Mouse (Mus musculus) c-Kit-positive CD71-negative TER-119-negative erythroid progenitor cells, embryonic 14.5 days (primary cell): ENCODE data around the gene Mettl27.
A peak's percentile ranks its signal among the peaks of the same experiment; 100 is the strongest.

ENCODE experiments used
- DNase-seq: peaks from one replicate; pipeline ENCODE4 v3.0.0-alpha.2; 2013; ENCODE audit warnings: low read depth

Mettl27 gene

DNA sequence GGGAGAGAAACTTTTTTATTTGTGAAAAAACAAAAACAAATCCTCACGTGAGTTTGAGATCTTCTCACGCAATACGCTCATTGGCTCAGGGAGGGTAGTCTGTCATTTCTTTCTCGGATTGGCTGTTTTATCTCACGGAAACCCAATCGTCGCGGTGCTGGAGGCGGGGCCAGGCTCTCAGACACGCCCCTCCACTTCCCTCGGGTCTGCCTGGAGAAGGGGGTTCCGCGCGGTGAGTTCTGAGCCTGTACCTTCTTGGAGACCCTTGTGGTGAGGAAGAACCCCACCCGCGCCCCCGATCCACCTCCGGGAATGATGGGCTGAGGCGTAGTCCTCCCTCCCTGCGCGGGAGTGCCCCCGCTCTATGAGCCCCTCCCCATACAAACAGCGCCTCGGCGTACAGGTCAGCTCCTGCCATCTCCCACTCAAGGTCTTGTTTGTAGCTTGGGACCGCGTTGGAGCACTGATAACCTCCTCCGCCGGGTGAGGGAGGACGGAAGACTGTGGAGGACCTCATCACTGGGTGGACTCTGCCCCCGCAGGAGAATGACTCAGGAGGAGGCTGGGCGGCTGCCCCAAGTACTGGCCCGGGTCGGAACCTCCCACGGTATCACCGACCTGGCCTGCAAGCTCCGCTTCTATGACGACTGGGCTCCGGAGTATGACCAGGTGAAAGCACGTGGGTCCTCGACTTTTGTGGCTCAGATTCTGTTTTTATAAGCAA lies at the start of gene Mettl27:
Gene Mettl27, plus strand, starts transcription at position 190 of the 724 bp plus-strand sequence.
- DNase-seq = peak; percentile 79

DNA sequence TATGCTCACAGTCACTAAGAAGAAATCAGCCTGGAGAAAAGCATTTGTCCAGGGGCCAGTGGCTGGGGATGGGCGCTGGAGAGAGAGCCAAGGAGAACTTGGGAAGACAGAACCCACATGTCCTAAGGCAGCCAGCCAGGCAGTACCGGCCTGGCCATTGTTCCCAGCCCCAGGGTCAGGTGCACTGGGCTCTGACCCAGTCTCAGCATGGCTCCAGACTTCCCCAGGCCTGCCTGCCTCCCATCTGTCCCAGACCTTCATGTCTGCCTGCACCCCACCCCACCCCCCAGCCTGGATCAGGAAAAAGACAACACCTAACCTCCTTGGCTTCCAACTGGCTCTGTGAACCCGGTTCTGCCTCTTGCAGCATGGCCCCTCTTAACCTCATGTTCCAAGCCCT lies 49.1 kb upstream of the Mettl27 start:
- no peak for DNase-seq

DNA sequence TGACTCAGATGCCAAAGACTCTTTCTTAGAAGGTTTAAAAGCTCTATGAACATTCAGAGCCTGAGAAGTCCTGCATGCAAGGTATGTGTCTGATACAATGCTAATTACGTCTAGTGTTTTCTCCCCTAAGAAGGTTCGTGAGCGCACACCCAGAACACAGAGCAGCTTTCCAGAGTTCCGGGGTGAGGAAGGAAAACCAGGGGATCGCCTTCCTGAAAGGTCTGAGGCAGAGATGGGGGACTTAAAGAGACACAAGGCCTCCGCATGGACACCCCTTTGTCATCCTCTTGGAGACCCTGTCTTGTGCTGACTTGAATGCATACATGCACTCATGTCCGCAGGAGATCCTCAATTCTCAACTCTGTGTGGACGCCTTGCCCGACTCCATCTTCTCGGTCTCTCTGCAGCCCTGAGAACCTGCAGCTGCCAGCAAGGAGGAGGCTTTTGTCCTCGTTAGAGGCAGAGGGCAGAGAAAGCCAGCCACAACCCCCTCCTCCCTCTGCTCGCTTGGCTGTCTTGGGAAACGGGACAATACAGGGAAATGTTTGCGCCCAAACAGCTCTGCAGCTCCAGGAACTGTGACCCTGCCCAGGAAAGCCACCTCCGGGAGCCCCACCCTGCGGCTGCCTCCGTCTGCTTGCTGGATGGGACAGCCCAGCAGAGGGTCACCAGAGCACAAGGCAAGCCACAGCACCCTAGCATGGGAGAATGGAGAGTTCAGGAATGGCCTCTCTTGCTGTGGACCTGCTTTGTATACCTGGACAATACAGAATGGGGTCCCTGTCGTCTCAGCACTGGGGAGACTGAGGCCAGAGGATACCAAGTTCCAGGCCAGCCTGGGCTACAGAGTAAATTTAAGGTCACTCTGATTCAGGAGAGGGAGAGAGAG lies 44.5 kb upstream of the Mettl27 start:
- no peak for DNase-seq

DNA sequence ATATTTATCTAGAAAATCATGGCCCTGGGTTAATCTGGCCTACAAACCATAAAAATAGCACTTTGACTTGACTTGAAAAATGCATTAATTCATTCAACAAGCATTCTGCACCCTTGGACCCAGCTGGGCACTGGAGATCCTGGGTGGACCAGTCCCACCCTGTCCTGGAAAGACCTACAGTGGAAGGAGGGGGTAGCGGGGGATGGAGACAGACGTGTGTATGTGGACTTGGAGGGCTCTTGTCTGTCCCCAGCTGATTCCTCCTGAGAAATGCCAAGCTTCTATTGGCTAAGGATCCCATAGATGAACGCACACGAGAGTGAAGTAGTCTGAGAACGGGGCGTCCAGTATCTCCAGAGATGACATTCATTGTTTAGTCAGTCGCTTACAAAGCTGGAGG lies 43.7 kb upstream of the Mettl27 start:
- no peak for DNase-seq

DNA sequence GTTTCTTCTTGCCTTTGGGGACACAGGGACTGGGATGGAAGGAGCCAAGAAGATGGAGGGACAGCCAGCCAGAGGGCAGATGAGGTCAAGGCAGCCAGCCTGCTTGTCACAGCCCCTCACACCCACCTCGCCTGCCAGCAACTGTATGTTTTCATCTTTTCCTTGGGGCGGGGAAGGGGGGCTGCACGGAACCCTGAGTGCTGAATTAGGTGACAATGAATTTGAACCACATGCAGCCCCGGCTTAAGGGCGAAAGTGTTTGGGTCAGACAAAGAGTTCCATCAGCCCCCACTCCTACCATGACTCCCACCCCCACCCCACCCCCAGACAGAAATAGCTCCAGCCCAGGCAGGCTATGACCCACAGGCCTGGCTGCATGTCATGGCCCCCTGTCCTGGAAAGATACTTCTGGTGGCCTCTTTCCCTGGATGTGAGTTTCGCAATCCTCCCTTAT lies 41.5 kb upstream of the Mettl27 start:
- no peak for DNase-seq

DNA sequence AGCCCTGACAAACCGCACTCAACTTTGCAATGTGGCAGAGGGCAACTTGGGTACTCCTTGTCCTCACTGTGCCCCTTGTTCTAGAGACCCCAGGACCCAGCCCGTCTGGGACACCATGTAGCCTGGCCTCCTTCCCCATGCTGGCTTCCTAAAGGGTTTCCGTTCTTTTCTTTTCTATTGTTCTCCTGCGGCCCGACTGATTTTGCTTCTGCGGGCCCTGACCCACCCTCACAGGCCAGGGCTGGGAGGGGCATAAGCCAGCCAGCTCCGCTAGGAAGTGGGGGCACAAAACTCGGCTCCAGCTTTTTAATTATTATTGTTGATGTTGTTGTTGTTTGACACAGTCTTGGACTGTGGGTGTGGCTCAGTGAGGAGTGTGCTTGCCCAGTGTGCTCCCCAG lies 40.6 kb upstream of the Mettl27 start:
- DNase-seq = no peak

DNA sequence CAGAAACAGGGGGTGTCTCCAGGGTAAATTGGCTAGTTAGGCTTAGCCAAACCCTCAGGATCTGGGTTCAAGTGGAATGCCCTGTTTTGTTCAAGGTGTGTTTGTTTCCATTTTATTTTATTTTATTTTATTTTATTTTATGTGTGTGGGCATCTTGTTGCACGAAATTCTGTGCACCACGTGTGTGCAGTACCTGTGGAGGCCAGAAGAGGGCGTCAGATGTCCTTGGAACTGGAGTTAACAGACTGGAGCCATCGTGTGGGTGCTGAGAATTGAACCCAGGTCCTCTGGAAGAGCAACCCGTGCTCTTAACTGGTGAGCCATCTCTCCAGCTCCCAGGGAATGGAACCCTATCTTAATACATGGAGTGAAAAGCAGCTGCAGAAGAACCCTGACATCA lies 39.5 kb upstream of the Mettl27 start:
- no peak for DNase-seq

DNA sequence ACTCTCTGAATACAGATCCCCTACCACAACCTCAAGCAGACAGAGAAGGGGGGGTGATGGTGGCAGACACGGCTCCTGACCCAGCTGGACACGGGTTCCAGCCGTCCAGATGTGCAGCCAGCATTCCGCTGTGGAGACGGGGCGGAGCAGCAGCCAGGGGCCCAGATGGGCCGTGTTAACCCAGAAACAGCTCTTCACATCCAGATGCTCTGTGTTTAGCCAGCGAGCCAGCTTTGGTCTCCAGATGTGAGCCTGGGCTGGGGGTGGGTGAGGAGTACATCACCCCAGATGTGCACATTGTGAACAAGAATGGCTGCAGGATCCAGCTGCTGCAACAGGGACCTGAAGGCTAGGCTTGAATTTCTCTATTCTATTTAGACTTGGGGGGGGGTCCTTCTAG lies 36.9 kb upstream of the Mettl27 start:
- DNase-seq = no peak

DNA sequence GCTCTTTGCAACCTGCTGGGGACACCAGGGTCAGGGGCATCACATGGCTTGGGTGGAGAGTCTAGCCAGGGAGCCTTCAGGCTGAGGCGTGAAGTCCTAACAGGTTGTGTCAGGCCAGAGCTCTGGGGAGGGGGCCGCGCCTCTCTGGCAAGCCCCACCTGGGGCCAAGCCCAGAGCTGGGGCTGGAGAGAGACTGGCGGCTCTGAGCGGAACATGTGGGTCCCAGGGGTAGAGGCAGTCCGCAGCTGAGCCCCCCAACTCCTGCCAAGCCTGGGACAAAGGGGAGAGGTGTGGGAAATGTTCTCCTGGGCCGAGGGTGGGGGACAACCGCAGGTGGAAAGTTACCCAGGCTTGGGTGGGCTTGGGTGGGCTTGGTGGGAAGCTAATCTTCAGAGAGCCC lies 35.2 kb upstream of the Mettl27 start:
- DNase-seq = no peak

DNA sequence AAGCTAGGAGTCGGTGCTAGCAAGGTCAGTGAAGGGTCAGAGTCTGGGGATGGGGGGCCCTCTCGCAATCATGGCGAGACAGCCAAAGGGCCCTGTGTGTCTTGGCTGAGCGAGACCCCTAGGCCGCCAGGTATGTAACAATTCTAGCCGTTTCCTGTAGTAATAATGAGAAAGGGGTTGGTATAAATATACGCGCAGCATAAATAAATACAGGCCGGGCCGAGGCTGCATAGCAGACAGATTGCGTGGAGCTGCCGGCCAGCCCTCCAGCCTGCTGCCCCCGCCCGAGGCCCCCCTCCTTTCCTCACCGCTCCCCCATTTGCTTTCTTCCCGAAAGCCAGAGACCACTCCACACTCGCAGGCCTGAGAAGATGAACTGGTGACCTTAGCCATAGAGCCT lies 34.6 kb upstream of the Mettl27 start:
- DNase-seq = no peak

DNA sequence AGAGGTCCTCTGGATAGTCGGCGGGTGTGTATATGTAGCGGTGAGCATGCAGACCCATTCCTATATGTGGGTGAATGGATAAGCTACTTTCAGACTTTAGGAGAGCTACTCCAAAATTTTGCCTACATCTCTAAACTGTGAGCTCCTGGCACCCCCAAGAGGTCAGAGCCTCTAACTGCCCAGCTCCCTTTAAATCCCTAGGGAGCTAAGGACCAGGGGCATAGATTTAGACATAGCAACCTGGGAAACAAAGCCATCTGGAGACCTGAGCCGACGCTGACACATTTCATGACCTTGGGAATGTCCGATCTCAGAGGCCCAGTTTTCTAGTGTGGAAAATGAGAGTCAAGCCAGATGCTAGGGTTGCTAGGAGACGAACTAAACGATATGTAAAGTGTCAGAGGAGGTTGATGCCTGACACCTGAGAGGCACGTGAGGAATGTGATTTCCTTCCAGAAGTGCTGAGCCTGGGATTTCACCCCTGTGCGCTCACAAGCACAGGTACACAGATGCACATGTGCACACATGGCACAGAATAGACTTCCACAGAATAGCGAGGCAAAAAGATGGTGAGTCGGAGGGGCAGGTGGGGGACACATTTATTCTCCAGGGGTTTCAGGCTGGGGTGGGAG lies 31.0 kb upstream of the Mettl27 start:
- DNase-seq = no peak

DNA sequence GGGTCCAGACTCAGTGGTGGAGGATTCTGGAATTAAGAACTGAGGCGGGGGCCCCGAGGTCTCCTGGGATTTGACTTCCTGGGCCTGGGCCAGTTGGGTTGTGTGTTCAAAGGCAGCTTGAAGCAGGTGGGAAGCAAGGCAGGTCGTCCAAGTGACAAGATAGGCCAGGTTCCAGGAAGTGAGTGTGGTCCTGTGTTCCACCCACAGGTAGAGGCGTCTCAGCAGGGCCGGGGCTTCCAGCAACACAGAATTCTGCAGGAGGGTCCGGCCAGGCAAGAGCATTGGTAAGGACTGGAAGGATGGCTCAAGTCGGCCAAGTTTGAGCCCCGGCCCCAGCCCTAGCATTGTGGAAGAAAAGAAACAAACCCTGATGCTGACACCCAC lies 30.5 kb upstream of the Mettl27 start:
- DNase-seq = no peak

DNA sequence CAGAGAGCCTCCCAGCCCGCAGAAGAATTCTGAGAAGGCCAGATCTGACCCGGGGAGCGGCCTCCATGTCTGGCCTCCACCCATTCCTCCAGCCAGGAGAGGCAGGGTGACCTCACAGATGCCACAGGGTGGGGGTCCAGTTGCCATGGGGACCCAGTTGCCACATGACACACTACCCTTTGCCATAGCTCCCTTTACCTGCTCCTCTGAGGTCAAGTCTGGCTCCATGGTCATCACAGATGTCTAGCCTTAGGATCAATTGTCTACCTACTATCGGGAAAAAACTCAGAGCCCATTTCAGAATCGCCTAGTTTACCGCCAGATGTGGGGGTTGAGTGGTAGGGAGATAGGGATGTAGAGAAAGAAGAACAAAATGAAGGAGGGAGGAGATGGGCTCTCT lies 25.5 kb upstream of the Mettl27 start, which contains the start of gene Tmem270:
Gene Tmem270, minus strand, starts transcription at position 101 of the 400 bp plus-strand sequence.
- no peak for DNase-seq

DNA sequence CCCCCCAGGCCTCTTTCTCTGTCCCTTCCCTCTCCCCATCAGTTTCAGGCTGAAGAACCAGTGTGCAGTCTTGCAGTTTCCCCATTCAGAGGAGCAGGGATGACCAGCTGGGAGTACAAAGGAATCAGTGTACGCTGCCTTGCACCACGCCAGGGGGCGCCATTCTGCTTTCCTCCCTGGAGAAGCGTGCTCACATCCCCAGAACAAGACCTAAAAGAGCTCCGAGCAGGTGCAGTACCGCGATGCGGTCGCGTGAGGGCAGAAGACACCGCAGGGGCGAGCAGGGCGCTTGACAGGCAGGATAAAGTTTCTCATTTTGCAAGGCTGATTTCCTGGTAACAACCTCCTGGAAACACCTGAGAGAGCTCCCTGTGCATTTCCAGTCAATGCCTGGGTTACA lies 25.0 kb upstream of the Mettl27 start:
- peak; percentile 84 for DNase-seq

DNA sequence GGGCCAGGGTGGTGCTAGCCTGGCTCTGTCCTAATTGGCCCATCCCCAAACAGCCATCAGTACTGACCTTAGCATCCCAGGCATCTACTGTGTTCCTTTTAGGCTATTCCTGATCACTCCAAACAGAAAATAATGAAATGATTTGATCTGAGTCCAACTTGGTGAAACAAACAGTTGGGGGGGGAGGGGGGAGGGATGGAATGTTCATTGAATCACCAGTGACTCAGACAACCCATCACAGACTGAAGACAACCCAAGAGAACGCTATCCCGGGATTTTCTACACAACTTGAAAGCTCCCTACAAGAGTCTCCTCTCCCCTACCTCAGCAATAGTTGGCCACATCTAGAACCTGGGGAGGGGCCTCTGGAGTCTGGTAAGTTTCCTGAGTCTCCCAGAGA lies 20.3 kb upstream of the Mettl27 start:
- no peak for DNase-seq

DNA sequence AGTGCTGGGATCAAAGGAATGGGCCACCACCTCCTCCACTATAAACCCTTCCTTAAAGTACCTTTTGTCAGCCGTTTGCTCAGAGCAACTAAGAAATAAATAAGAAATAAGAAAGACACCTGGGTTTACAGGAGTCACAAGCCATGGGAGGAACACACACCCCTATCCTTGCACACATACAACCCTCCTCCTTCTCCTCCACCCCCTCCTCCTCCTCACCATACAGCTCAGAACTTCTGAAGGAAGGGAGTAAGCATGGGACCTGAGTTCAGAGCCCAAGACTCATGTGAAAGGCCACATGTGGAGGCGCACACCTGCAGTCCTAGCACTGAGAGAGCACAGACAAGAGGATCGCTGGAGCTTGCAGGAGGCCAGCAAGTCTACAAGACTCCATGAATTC lies 18.8 kb upstream of the Mettl27 start:
- no peak for DNase-seq

DNA sequence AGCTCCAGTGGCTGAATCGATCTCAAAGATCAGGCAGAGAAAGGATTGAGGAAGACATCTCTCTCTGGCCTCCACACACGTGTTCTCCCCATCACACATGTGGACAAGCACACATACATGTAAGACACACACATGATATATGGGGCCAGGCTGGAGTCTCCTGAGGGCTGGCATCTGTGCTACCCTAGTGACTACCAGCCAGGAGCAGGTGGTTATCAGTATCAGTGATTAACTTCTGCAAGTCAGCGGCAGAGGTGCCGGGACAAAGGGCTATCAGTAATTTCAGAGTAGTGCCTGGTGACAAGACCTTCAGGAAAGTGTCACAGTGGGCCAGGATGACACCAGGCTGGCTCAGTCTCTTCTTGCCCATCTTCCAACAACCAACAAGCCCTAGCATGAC lies 18.4 kb upstream of the Mettl27 start:
- DNase-seq = peak; percentile 32

DNA sequence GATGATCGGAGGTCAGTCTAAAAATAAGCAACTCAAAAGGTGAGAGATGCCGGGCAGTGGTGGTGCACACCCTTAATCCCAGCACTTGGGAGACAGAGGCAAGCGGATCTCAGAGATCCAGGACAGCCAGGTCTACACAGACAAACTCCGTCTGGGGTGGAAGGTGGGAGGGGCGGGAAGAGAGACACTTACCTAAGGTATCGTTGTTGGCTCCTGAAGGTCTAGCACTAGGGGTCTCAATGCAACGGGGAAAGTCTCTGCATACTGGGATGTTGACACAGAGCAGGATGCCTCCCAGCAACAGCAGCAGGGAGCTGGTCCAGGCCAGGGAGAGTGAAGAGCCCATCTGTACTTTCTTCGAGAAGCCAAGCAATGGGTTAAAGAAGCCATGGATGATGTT lies 17.7 kb upstream of the Mettl27 start:
- no peak for DNase-seq

DNA sequence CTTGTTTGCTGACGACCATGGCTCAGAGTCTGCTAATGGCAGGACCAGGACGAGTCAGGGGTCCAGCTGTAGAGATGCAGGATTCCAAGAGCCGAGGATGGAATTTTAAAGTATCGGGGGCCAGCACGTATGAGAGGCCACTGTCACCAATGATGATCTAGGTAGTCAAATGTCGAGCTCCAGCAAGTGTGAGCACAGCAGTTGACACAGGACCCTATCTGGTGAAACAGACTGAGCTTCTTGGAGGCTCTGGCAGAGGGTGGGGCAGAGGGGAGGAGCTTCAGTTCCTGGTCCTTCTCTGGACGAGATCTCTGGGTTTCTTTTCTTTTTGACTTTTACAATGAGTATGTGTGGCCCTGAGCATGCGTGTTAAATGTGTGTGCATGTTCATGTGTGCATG lies 16.9 kb upstream of the Mettl27 start, which contains the start of gene Cldn13:
Gene Cldn13, minus strand, starts transcription at position 216 of the 400 bp plus-strand sequence.
- no peak for DNase-seq

DNA sequence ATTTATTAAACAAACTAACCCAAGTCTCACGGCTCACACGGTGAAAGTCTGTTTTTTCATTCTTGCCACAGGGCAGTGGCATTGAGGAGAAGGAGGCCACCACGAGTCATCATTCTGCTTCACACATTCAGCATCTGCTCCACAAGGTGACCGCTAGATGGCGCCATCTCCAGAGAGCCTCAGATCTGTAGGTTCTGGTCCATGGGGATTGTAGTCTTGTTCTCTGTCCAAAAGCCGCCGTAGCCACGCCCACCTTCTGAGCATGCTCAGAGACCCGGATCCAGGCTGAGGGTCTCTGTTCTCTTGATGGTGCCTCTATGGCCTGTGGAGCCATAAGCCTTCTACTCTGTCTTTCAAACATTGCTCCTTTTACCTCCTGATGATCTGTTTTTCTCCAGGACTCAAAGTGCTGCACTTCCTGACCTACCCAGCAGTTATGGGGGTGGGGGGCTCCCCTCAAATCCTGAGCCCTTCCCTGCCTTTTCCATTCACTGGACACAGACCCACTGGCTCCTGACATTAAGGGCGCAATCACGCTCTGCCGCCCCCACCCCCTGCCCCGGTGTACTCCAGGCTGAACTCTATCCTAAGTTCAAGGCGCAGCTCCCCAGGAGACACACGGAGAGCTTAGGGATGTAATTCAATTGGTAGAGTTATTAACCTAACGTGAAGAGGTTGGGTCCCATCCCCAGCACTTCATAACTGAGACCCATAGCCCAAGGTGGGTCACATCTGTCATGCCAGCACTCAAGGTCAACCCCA lies 13.9 kb upstream of the Mettl27 start:
- DNase-seq = peak; percentile 73

DNA sequence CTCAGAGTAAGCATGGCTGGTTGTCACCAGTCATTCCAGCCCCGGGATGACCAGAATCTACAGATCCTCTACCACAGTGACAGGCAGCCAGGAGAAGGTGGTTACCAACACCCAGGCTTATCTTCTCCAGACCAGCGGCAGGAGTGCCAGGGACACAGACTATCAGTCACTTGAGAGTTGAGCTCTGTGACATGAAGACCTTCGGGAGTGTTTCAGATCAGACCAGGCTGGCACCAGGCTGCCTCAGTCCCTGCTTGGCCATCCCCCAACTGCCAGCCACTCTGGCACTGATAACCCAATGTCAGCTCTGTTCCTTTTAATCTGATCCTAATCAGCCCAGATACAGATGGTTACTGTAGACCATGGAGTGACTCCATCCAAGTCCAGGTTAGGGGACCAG lies 13.1 kb upstream of the Mettl27 start:
- DNase-seq = peak; percentile 34

DNA sequence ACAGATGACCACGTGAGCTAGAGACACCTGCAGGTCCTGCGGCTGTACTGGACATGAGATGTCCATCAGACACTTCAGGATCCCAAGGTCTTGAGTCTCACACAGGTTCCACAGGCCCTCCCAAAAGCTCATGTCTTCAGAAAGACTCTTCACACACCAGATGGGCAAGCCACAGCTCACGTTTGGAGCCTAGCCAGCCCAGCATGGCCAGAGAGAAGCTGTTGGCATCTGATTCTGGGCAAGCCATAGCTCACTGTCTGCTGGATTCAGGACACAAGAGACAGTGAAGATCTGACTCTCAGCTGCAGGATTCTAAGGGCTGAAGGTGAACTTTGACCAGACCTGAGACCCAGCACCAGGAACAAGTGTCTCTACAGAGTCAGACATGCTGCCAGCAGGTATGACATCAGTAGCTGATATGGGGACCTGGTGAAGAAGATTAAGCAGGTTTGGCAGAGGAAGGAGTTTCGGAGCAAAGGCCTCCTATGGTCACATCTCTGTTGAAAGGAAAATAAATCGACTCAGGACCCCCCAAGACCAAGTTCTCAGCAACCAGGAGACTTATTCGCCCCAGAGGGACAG lies 12.0 kb upstream of the Mettl27 start:
- no peak for DNase-seq
